Mouse (Mus musculus) cerebellum, postnatal 10 days (tissue): ENCODE measurements around the gene Enah.
A peak's percentile ranks its signal among the peaks of the same experiment; 100 is the strongest.

Experiments used
- DNase-seq, 2 experiments: peaks; one replicate each; pipeline ENCODE4 v3.0.0; 2021; ENCODE audit warnings: mixed read lengths in 2 of 2

The Enah gene

DNA sequence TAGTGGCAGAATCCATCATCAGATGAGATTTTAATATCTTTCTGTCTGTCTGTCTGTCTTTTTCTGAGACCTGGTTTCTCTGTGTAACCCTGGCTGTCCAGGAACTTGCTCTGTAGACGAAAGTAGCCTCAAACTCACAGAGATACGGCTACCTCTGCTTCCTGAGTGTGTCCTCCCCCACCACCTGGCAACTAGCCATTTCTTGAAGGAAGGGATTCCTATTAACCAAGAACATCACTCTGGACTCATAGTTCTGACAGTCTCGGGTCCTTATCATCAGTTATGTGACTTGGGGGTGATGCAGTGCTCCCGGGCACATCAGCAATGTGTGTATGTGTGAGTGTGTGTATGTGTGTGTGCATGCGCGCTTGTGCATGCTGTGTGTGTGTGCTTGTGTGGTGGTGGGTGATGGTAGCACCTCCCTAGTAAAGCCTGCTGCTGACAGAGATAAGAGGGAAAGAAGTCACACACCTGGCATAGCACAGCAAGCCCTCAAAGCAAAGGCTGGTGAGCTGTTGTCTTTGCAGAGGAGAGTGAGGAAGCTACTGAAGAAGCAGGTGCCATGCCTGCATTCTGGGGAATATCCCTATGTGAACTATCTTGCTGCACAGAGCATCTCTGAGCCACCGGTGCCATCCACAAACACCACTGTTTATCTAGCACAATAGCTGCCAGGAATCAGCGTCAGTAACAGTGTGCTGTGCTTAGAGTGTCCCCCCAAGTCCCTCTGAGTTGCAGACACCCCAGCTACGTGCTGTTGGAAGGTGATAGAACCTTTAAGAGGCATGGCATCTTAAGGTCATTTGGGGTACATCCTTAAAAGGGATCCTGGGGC is 146.5 kb downstream of the Enah start:
- DNase-seq, result no peak

DNA sequence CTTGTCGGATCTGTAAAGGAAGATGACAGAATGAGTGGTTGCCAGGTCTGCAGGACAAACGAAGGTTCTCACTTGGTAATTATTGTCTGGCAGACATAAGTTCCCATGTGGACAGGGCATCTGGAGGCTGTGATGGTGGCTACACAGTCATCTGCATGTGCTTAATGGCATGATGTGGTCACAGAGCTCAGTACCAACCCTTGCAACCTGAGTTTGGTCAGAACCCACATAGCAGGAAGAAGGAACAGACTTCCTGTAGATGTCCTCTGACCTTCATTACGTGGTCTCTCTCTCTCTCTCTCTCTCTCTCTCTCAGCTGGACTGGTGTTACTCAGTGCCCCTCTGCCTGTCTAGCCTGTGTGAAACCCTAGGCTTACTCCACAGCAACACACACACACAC is 147.2 kb downstream of the Enah start:
- no peak for DNase-seq

DNA sequence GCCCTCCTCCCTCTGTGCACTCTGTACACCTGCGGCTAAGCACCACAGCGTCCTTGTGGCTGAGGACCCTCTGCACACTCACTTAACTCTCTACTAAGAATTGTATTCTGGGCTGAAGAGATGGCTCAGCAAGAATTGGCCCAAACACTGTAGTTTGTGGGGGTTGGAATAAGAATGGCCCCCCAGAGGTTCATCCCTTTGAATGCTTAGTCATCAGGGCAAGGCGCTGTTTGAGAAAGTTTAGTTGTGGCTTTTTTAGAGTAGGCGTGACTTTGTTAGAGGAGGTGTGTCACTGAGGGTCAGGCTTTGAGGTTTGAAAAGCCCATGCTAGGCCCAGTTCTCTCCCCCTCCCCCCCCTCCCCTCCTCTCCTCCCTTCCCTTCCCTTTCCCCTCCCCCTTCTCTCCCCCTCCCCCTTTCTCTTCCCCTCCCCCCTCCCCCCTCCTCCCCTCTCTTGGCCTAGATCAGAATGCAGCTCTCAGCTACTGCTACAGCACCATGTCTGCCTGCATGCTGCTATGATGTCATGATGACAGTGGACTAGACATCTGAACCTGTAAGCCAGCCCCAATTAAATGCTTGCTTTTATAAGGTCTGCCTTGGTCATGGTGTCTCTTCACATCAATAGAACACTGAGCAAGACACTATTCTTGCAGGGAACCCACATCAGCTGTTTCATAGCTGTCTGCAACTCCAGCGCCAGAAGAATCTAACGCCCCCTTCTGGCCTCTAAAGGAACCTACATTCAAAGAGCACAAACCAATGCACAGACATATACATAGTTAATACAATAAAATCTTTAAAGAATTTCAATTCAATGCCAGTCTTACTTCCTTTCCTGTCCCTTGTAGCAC is 153.1 kb downstream of the Enah start:
- DNase-seq, result no peak

DNA sequence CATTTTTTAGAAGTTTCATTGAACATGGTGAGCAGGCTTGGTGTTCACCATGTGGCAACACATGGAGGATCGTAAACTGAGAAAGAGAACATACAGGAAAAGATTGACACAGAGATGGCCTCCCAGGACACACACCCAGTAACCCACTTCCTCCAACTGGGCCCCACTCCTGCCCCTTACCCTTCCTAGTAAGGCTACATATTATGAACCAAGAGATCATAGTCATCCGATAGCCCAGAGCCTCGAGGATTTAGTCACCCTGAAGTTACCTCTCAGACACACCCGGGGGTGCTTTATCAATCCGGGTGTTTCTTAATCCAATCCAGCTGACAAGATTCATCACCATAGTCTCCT is 153.9 kb downstream of the Enah start:
- DNase-seq, result no peak

DNA sequence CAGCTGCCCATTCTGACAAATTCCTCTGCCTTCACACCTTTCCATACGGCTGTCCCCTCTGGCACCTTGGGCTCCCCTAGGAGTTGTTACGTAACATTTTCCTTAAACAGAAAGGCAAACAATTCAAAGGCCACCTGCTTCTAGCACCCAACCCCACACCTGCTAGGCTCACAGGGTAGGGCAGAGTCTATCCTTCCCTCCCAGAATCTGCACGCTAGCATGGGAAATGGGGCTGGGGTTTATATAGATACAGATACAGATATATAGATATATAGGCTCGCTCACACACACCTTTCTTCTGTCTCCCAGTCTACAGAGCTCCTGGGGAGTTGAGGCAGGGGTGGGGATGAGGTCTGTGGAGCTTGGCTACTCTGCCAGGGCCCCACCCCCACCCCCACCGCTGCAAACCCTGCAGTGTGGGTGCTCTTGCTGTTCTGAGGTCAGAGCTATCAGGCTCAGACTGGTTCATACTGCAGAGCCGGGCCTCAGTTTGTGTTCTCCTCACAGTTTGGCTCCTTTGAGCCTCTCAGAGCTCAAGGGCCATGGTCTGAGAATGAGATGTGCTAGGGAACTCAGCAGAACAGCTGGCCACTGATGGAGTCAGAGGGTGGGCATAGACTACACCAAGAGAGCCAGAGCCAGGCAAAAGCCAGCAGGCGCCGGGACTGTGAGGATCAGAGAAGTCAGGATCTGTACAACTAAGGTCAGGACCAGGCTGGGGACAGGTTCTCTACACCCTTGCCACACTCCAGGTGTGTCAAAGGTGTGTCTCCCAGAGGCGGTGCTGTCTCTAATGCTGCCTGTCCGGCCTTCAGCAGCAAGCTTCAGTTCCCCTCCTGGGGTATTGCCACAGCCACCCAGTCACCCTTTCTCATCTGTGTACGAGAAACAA is 154.6 kb downstream of the Enah start:
- no peak for DNase-seq

DNA sequence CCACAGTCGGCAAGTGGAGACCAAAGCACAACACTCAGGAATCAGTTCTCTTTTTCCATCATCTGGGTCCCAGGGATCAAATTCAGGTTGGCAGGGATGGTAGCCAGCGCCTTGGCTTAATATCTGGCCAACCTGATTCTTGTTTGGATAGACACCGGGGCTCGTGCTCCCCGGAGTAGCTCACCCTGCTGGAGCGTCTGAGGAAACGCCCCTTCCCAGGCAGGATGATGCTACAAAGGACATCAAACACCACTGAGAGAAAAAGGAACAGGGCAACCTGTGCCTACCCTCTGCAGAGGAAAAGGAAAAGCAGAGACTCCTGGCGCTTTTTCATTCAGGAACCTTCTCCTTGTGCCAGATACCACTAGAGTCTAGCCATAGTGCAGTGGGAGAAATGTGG is 156.4 kb downstream of the Enah start:
- no peak for DNase-seq

DNA sequence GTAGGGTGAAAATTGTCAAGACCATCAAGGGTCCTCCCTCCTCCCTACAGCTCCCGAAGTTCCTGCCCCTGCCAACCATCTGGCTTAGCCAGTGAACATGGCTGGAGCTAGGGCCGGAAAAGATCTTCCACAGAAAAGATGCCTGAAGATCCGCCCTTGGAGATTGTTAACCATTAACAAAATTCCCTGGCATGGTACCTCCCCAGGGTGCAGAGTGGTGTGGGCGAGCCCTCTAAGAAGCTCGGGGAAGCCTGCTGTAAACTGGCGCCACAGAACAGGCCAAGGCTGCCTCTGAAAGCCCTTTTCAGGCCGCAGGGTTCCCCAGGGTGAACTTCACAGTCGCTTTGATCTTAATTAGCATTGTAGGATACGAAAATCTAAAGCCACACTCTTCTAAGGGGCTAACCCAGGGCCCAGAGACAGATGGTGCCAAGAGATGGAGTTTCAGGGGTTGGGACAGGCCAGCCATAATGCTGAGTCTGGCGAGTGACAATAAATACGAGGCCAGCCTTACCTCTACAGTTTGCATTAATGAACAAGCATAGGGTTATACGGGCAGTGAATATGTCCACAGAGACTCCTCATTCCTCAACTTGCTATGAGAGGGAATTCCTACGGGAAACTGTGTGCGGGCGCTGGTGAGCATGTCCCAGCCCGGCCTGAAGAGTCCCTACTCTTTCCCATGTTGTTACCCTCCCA is 157.0 kb downstream of the Enah start:
- DNase-seq, result no peak

DNA sequence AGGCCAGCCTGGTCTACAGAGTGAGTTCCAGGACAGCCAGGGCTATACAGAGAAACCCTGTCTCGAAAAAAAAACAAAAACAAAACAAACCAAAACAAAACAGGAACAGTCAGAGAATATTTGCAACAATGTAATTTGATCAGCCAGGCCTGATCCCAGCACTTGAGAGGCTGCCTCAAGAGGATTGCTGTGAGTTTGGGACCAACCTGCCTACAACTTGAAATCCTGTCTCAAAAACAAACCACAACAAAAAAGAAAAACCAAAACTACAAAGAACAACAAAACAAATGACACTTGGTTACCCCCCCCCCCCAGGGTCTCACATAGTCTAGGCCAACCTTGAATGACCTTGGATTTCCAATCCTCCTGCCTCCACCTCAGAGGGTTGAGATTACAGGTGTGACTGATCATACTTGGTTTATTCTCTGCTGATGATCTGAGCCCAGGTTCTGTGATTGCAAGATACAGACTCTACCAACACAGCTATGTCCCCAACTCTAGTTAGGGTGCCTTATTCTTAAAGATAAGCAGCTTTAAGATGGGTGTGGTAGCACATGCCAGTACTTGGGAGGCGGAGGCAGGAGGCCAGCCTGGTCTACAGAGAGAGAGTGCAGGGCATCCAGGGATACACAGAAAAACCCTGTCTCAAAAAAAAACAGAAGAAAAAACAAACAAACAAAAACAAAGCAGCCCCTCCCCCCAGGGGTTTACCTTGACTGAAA is 158.4 kb downstream of the Enah start:
- DNase-seq, result no peak

DNA sequence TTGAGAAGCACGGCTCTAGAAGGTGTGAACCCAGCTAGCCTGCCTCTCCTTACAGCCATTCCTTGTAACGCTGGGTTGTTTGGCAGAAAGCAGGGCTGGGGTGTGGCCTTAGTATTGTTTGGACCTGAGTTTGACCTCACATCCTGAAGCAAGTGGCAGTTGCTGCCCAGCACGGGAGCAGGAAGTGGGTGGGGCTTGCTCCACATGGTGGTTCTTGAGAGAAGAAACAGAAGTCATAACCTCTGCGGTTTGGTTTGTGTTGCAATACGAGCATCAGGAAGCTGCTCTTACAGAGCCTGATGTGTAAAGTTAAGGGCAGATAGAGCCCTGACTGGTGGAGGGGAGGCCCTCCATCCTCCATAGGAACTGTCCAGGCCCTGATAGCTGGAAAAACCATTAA is 159.1 kb downstream of the Enah start:
- DNase-seq, result no peak

DNA sequence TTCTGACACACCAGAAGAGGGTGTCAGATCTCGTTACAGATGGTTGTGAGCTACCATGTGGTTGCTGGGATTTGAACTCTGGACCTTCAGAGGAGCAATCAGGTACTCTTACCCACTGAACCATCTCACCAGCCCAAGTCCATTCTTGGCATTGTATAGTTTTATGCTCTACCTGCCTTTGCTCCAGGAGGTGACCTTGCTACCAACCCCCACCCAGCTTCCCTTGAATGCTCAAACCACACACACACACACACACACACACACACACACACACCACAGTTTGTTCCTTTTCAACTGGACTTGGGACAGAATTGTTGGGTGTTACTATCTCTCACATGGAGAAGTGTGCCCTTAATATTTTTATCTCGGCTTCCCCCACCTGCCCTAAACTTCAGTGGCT is 163.5 kb downstream of the Enah start:
- DNase-seq, result no peak

DNA sequence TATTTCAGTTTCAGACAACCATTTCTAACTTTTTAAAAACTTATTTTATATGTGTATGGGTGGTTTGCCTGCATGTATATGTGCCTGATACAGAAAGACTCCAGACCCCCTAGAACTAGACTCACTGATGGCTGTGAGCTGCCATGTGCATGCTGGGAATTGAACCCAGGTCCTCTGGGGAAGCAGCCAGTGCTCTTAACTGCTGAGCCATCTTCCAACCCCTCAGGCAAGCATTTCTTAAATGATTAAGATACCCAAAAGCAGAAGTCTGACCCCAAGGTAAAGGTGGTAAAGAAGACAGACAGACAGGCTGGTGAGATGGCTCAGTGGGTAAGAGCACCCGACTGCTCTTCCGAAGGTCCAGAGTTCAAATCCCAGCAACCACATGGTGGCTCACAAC is 165.0 kb downstream of the Enah start:
- DNase-seq, result no peak

DNA sequence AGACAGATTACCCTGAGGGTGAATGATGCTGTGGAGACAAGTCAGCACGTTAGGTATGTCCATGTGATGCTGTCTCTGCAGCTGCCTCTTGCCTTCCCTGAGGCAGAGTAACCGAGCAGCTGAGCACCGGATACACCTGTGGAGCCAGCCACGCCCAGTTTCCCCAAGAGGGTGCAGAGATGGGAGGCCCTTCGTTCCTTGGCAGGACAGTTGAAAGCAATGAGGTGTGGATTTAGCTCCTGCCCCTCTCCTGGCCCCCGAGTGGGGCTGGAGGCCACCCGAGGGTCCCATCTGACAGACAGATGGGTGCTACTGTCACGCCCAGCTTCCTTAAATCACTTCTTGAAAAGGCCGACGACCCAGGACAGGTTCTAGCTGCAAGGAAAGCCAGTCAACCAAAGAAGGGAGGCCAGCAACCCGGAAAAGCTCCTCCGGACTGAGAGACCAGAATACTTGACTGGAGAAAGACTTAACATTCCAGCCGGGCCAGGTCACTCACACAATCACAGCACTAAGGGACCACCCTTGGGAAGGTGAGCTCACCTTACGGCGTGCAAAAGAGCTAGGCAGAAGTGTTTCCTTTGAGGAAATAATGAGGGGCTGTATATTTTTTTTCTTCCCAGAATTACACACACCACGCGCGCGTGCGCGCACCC is 166.6 kb downstream of the Enah start:
- DNase-seq, result no peak

DNA sequence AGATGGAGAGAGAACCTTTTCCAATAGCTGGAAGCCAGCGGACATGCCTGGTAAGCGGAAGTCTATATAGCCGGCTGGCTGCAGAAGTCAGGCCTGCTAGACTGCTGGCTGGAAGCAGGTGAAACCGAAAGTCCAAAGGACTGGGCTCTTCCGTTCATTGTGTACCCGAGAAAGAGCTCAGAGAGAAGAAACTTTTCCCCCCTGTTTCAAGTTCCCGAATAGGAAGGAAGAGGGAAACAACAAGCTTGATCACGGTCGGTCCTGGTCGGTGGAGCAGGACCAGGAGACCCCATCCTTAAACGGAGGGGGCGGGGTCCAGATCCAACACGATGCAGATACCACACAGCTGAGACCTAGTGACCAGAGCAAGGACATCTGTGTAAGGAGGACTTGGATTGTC is 167.3 kb downstream of the Enah start:
- DNase-seq, result no peak

DNA sequence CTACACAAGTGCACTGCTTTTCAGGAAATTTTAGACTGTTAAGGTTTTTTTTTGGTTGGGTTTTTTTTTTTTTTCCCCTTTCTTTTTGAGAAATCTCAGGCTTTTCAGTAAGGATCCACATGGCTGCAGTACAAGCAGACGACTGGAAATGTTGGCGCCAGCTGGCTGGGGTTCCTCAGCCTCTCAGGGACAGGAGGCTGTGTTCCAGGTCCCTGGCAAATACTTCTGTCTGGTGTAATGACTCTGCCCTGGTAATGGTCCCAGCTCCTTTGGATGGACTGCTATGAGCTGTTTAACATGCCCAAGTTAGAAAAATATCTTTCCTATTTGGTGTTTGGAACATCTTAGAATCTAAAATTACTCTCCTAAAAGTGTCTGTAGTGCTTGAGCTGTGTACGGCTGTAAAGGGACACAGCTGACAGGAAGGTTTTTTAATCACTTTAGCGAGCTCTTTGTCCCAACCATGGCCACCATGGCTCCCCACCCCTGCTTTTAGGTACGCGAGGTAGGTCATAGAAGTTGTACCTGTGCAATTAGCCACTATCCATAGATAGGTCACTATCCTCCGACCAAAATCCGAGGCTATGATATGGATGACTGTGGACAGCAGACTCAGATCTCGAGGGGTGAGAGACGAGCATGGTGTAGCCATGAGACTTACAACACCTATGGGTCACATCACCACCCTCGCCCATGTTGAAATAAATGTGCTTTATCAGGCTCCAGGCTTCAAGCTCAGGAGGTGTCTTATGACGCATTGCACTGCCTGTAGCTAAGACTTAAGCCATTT is 168.1 kb downstream of the Enah start:
- peak; percentile 87 to 92 for DNase-seq

DNA sequence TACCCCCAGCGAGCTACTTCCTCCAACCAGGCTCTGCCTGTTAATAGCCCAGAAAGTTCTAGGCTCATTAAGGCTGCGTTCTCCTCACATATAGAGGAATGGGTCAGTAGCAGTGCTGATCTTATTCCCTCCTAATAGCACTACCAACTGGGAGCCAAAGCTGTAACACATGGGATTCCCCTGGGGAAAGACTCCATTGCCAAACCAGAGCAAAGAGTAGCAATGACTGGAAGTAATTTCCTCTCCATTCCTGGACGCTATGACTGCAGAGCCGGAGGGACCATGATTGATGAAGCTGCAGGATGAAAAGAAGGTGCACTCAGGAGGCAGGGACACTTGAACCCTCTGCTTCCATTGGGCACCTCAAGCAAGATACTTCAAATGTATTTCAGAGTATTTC is 169.3 kb downstream of the Enah start:
- peak; percentile 60 to 63 for DNase-seq

DNA sequence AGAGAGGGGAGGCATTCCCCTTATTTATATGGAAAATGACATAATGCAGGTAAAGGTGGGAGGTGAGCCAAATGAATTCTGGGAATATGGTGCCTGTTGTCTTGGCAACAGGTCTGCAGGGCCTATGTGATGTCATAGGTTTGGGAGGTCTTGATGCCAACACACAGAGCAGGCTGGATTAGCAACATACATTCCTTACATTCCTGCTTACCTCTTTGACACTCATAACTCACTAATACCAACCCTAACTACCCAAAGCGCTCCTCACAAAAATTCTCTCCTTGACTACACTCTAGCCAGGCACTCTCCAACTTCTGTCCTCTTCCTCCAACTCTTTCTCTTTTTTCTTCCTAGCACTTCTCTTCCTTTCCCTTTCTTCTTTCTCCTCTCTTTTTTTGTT is 171.6 kb downstream of the Enah start:
- no peak for DNase-seq

DNA sequence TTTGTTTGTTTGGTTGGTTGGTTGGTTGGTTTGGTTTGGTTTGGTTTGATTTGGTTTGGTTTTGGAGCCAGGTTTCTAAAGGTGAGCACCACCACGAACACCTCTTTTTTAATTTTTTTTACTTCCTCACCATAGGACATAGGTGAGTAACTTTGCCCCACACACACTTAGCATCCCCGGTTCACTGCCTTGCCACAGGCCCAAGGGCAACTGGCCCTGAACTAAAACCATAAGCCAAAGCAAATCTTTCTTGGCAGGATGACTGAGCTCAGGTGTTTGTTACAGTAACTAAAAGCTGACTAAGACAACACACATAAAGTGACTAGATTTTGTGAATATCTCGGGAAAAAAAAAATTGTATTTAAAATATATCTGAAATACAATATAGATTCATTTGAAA is 172.4 kb downstream of the Enah start:
- no peak for DNase-seq
